Mouse (Mus musculus): ENCODE data around the gene Ssxa1.
"Not testable (repeated sequence)": the region's sequence is repeated elsewhere in the genome, so short reads cannot be mapped to it uniquely, and the experiment has no call there.

The Ssxa1 gene

DNA sequence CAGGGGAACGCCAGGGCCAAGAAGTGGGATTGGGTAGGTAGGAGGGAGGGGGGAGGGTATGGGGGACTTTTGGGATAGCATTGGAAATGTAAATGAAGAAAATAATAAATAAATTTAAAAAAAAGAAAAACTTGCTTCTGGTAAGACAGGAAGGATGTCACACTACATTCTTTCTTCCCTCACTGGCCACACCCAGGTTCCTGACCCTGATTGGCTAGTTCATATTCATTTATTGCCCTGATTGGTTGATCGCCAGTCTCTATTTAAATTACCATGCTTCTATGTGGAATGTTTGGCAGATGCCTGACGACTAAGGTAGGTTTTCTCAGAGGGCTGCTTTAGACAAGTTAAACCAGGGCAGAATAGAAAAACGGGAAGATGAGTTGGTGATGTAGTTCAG, at the start of gene Ssxa1:
TSS of gene Ssxa1 (plus strand) at position 301 of the 400 bp plus-strand sequence.
- no peak for DNase-seq

DNA sequence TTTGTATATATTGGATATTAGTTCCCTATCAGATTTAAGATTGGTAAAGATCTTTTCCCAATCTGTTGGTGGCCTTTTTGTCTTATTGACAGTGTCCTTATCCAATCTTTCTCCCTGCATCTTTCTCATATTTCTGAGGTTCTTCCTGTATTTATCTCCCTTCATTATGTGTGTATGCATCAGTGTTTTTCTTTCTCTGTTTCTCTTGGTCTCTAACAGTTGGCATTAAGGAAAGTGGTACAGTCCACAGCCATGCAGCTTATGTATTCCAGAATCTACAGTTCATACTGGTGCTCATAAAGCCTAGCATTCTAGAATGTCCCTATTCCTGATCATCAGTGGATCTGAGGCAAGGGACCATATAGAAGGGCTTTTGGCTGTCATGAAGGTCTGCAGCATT, 47.5 kb upstream of the Ssxa1 start, which contains the start of gene Spaca5:
TSS of gene Spaca5 (plus strand) at position 301 of the 400 bp plus-strand sequence.
- DNase-seq: no peak

DNA sequence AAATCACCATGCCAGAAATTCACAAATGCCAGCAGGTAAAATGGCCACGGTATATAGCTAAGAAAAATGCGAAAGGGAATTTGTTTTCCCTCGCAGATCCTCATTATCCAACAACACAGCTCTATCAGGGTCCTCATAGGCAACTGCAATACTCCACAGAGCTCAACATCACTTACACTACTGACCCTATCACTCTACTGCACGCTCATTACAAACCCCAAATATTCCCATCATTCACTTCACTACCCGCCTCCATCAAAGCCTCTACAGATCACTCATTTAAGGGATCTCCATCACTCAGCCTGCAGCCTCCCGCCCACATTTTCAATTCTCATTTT, 27.0 kb upstream of the Ssxa1 start:
- DNase-seq: no peak

DNA sequence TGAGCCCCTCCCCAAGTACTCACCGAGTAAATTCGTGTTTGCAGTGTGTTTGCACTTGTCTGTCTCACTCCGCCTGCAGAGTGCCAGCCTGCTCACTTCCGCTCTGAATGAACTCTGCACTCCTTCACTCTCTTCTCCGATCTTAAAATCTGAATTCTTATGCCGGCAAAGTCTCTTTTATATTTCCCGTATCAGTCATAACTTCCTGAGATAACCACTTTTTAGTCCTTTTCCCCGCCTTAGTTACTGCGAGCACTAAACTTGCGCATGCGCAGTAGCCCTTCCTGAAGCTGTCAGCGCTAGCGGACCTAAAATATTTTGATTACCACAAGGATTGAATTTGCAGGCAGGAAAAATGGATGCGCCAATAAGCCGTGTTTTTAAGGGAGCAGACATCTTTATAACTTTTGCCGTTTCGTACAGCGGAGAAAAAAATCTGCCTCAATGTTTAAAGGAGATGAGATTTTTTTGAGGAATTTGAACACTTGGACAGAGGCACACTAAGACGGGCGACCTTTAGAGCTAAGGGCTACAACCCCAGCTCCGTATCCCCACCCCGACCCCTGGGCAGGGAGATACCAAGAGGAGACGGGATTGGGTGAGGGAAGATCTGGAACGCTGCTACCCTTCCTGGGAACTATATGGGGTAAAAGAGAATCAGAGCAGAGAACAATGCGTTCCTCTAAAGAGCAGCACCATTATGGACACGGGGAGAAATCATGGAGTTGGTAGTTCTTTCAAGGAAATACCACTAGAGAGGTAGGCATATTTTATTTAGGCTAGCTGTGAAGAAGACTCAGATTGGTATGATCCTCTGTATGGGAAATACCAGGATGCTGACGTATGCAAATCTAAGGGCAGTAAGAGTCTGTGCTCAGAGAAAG, 26.4 kb upstream of the Ssxa1 start, which contains the start of gene Zfp300:
TSS of gene Zfp300 (minus strand) at position 545 of the 884 bp plus-strand sequence.
- DNase-seq: peak; percentile 59

DNA sequence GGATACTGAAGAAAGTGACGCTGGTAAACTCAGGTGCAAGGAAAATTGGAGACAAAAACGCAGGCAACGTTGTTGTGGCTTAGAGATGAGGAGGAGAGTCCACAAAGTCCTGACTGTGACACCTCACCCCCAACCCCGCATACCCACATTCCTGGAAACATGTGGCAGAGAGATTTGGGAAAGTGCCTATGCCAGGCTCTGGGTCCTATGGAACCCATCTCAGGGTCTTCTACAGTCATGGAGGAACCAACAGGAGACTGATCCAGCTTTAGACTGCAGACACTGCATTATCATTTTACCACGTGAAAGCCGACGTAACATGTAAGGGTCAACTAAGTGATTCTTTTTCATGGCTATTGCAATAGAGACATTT, 25.8 kb upstream of the Ssxa1 start:
- no peak for DNase-seq

DNA sequence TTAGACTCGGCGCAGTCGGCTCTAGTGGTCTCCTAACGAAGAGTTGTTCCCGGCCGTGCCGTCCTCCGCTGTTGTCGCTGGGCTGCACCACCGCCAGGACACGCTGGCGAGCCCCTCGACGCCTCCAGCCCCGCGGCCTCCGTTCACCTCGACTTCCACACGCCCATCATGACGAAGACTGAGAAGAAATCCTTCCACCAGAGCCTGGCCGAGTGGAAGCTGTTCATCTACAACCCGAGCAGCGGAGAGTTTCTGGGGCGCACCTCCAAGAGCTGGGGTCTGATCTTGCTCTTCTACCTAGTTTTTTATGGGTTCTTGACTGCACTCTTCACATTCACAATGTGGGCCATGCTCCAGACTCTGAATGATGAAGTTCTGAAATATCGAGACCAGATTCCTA, 31.1 kb downstream of the Ssxa1 start:
- not testable (repeated sequence) for DNase-seq
